In genomic region chr12:112604022-112604421, GRCm38 (mm10) we compare ENCODE assay signal across 20 mouse cellular contexts. TPM values are rescaled to one million over a fixed set of nuclear protein-coding genes. Genes with fewer than 3 reads are reported as not detected.
A peak's percentile ranks its signal among the peaks of the same experiment; 100 is the strongest.
DNase-seq lines count a peak whose midpoint lies in the region; ATAC-seq lines count a peak whose summit lies in the region.
"Had no signal": no experiment of that assay in that cellular context is flagged by ENCODE, and none has a peak within 500 bp of the region (broad histone marks: within the 10 kb centered on the region; RNA-seq: fewer than 3 reads in every experiment).

No protein-coding gene starts in this region.

- no peak for ATAC-seq in activated CD4-positive, CD25-positive, alpha-beta regulatory T cell, adult 4 months
- ATAC-seq: forebrain, embryonic 16.5 days; hindbrain, embryonic 16.5 days had no signal

- peak; percentile 52 for DNase-seq in adrenal gland, postnatal 10 days
- no peak for DNase-seq in adrenal gland, adult 18-20 months (ENCODE audit: low spot score in 2 of 2)
- DNase-seq in lung, adult 18-20 months = peak; percentile 80 to 83
- DNase-seq in lung, postnatal 10 days = peak; percentile 47
- peak; percentile 76 for DNase-seq in lung, postnatal 36 days
- DNase-seq in cerebellum, adult 9-10 months = no peak
- DNase-seq: adrenal gland, adult 2 months; adrenal gland, postnatal 36 days; cerebellum, adult 11 months; cerebellum, adult 2 months; cerebellum, postnatal 36 days; embryo, embryonic 11 days; gastrocnemius, adult 2 months; gastrocnemius, postnatal 14 days; heart, adult 11 months; heart, postnatal 10 days; heart, postnatal 36 days had no signal

RNA-seq across cellular contexts. Expression of gene Inf2, which starts 15.4 kb away (rescaled TPM):
- total RNA-seq in adrenal gland, postnatal 10 days (2021) = 10 to 100 TPM; 21.7 to 25.4 TPM
- total RNA-seq in adrenal gland, adult 18-20 months (2021) = 10 to 100 TPM; 25.2 to 29.7 TPM
- 10 to 100 TPM in 1 of 2 experiments, 1 to 10 TPM in 1; 9.9 to 11.0 TPM for polyA plus RNA-seq in activated CD4-positive, CD25-positive, alpha-beta regulatory T cell, adult 4 months (2017; shearing (Covaris generic))

RNA-seq across cellular contexts. Expression of gene Adssl1, which starts 15.8 kb away (rescaled TPM):
- 10 to 100 TPM; 42.9 to 72.4 TPM for total RNA-seq in adrenal gland, postnatal 10 days (2021)
- total RNA-seq in adrenal gland, adult 18-20 months (2021) = 10 to 100 TPM; 17.1 to 31.3 TPM
- polyA plus RNA-seq in activated CD4-positive, CD25-positive, alpha-beta regulatory T cell, adult 4 months (2017; shearing (Covaris generic)) = 1 to 10 TPM in 1 of 2 experiments, under 1 TPM in 1; 0.86 to 1.3 TPM

RNA-seq across cellular contexts. Expression of gene Siva1, which starts 40.5 kb away (rescaled TPM):
- 10 to 100 TPM; 35.9 to 46.7 TPM for total RNA-seq in adrenal gland, postnatal 10 days (2021)
- 10 to 100 TPM; 36.6 to 43.6 TPM for total RNA-seq in adrenal gland, adult 18-20 months (2021)
- polyA plus RNA-seq in activated CD4-positive, CD25-positive, alpha-beta regulatory T cell, adult 4 months (2017; shearing (Covaris generic)) = 10 to 100 TPM; 38.7 to 44.6 TPM

Comparison
In these comparisons a context has a peak if more than half of its experiments do, and no peak if none do; other contexts are left out.
1. DNase-seq: peak in adrenal gland, postnatal 10 days (single experiment), lung, adult 18-20 months (2 of 2), lung, postnatal 10 days (single experiment) and lung, postnatal 36 days (single experiment); none in adrenal gland, adult 18-20 months (0 of 2) and cerebellum, adult 9-10 months (single experiment).